Mouse (Mus musculus) cerebellum, postnatal 10 days (tissue): ENCODE results near the gene Pus3.

Experiments
- DNase-seq, 2 experiments: peaks; one replicate each; pipeline ENCODE4 v3.0.0; 2021; ENCODE audit warnings: mixed read lengths in 2 of 2

Pus3 gene

GRCm38 (mm10) chr9:35558257-35559008, at the start of gene Pus3, which contains the start of gene Ddx25:
Gene Pus3, plus strand, starts transcription at chr9:35558595.
Gene Ddx25, minus strand, starts transcription at chr9:35558528.
- peak; percentile 92 to 93 for DNase-seq

GRCm38 (mm10) chr9:35513900-35514299, 44.5 kb upstream of the Pus3 start:
- no peak for DNase-seq

- DNase-seq, result no peak
Observed at GRCm38 (mm10) chr9:35516182-35516581, 42.2 kb upstream of the Pus3 start.

GRCm38 (mm10) chr9:35516711-35517110, 41.7 kb upstream of the Pus3 start:
- DNase-seq, result no peak

GRCm38 (mm10) chr9:35518169-35518568, 40.2 kb upstream of the Pus3 start, which contains the start of gene Gm1113:
Gene Gm1113, minus strand, starts transcription at chr9:35518269.
- DNase-seq, result no peak

GRCm38 (mm10) chr9:35520631-35521348, 37.6 kb upstream of the Pus3 start:
- DNase-seq, result no peak

- no peak for DNase-seq
Observed at GRCm38 (mm10) chr9:35522241-35522640, 36.2 kb upstream of the Pus3 start.

GRCm38 (mm10) chr9:35522821-35523515, 35.4 kb upstream of the Pus3 start:
- no peak for DNase-seq

- DNase-seq, result peak; percentile 80 to 83
Observed at GRCm38 (mm10) chr9:35523541-35523940, 34.9 kb upstream of the Pus3 start.

- DNase-seq, result peak; percentile 85 to 87
Observed at GRCm38 (mm10) chr9:35523941-35524411, 34.4 kb upstream of the Pus3 start.

GRCm38 (mm10) chr9:35529141-35529540, 29.3 kb upstream of the Pus3 start:
- no peak for DNase-seq

- no peak for DNase-seq
Observed at GRCm38 (mm10) chr9:35529796-35530195, 28.6 kb upstream of the Pus3 start.

- no peak for DNase-seq
Observed at GRCm38 (mm10) chr9:35533266-35533665, 25.1 kb upstream of the Pus3 start.

GRCm38 (mm10) chr9:35535110-35535509, 23.3 kb upstream of the Pus3 start:
- DNase-seq, result peak; percentile 79 to 82

GRCm38 (mm10) chr9:35535876-35536275, 22.5 kb upstream of the Pus3 start:
- no peak for DNase-seq

- DNase-seq, result peak; percentile 40 to 41
Observed at GRCm38 (mm10) chr9:35539001-35539750, 19.2 kb upstream of the Pus3 start.

- no peak for DNase-seq
Observed at GRCm38 (mm10) chr9:35541024-35541423, 17.4 kb upstream of the Pus3 start.

- peak; percentile 93 to 97 for DNase-seq
Observed at GRCm38 (mm10) chr9:35541488-35541887, 16.9 kb upstream of the Pus3 start.

GRCm38 (mm10) chr9:35541941-35542340, 16.5 kb upstream of the Pus3 start:
- DNase-seq, result no peak

GRCm38 (mm10) chr9:35543099-35543860, 15.1 kb upstream of the Pus3 start:
- DNase-seq, result no peak

GRCm38 (mm10) chr9:35544666-35545065, 13.7 kb upstream of the Pus3 start:
- no peak for DNase-seq

GRCm38 (mm10) chr9:35545704-35546103, 12.7 kb upstream of the Pus3 start:
- no peak for DNase-seq
